Mouse (Mus musculus) hindbrain, embryonic 15.5 days (tissue): Measurements from ENCODE around the gene Wdfy2. TPM values are rescaled to one million over a fixed set of nuclear protein-coding genes. Genes with fewer than 3 reads are reported as not detected.

Experiments used
- ATAC-seq: fragments of 200-750 bp; cut with Nextera tagmentation; 2 replicates; pipeline ENCODE4 v1.8.0; 2017; ENCODE audit warnings: low read depth, moderate number of reproducible peaks, moderate TSS enrichment; ENCODE audit not compliant: low FRiP score
- H3K27ac ChIP-seq: fragments of 300-500 bp; sonication (generic); replicated peaks from 2 replicates; pipeline ENCODE4 v1.5.1; 2015; ENCODE audit warnings: mild to moderate bottlenecking, inconsistent platforms
- H3K27me3 ChIP-seq: fragments of 300-500 bp; sonication (generic); 2 replicates; pipeline ENCODE4 v1.6.1; 2015; ENCODE audit warnings: control low read depth, inconsistent platforms
- H3K36me3 ChIP-seq: fragments of 300-500 bp; sonication (generic); 2 replicates; pipeline ENCODE4 v1.6.1; 2015; ENCODE audit warnings: control low read depth, inconsistent platforms
- H3K4me1 ChIP-seq: fragments of 300-500 bp; sonication (generic); replicated peaks from 2 replicates; pipeline ENCODE4 v1.6.1; 2015; ENCODE audit warnings: control low read depth, inconsistent platforms
- H3K4me2 ChIP-seq: fragments of 300-500 bp; sonication (generic); 2 replicates; pipeline ENCODE4 v1.6.1; 2015; ENCODE audit warnings: moderate library complexity, mild to moderate bottlenecking, inconsistent platforms
- H3K4me3 ChIP-seq: fragments of 300-500 bp; sonication (generic); 2 replicates; pipeline ENCODE4 v1.5.1; 2015; ENCODE audit warnings: mild to moderate bottlenecking, inconsistent platforms
- H3K9ac ChIP-seq: fragments of 300-500 bp; sonication (generic); 2 replicates; pipeline ENCODE4 v1.6.1; 2015; ENCODE audit warnings: inconsistent platforms
- H3K9me3 ChIP-seq: fragments of 300-500 bp; sonication (generic); 2 replicates; pipeline ENCODE4 v1.6.1; 2016; ENCODE audit warnings: control low read depth, inconsistent platforms
- WGBS: fragments of 180-500 bp; shearing (Covaris S2); methylation state at CpG from one replicate; pipeline ENCODE4 v1.1.7; 2015; 5-methylcytosine and 5-hydroxymethylcytosine counted together
- polyA plus RNA-seq: library from polyadenylated mRNA; unstranded; fragments of >200 nt; fragmentation: Nextera tagmentation; extraction: Ambion mirVana; gene quantifications from 2 replicates; pipeline ENCODE4 v1.2.1, GENCODE M21; 2015

Wdfy2 gene
- polyA plus RNA-seq, 1 experiment from 2014 or later, result 8.1 TPM

- H3K36me3 ChIP-seq, result no peaks in the 10 kb centered on the region
- ATAC-seq, result no peak
- no peak overlapping the region for H3K4me3 ChIP-seq
- no peaks in the 10 kb centered on the region for H3K27me3 ChIP-seq
- H3K27ac ChIP-seq, result no peak overlapping the region
- no peak overlapping the region for H3K9ac ChIP-seq
- H3K4me1 ChIP-seq, result no peaks in the 10 kb centered on the region
- H3K4me2 ChIP-seq, result no peak overlapping the region
- no peaks in the 10 kb centered on the region for H3K9me3 ChIP-seq
- 88% methylated on average over 6 of the region's 6 CpGs for WGBS
Observed at GRCm38 (mm10) chr14:62915146-62915685, 77.7 kb downstream of the Wdfy2 start.

GRCm38 (mm10) chr14:62916488-62917034 is 79.1 kb downstream of the Wdfy2 start:
- no peaks in the 10 kb centered on the region for H3K4me1 ChIP-seq
- no peak overlapping the region for H3K4me2 ChIP-seq
- WGBS, result 83% methylated on average over 10 of the region's 10 CpGs
- no peak overlapping the region for H3K9ac ChIP-seq
- H3K36me3 ChIP-seq, result no peaks in the 10 kb centered on the region
- H3K27me3 ChIP-seq, result no peaks in the 10 kb centered on the region
- H3K4me3 ChIP-seq, result no peak overlapping the region
- H3K27ac ChIP-seq, result no peak overlapping the region
- no peak for ATAC-seq
- H3K9me3 ChIP-seq, result no peaks in the 10 kb centered on the region

DNA sequence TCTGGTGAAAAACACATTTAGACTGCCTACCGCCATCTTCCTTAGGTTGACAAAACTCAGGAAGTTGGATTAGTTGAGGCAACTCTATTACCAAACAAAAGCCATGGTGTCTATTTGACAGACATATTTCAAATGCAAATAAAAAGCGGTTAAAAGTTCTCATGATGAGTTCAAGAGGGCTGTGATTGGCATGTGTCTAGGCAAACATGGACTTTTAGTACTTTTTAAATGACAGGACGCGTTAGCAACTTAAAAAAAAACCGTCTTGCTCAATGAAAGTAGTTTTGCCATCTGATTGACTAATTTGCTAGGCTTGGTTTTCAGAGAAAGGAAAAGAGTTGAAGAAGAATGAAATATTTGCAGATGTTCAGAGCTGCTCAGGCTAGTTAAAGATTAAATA is 83.9 kb downstream of the Wdfy2 start:
- no peaks in the 10 kb centered on the region for H3K9me3 ChIP-seq
- WGBS, result 90% methylated on average over 5 of the region's 5 CpGs
- no peaks in the 10 kb centered on the region for H3K27me3 ChIP-seq
- H3K36me3 ChIP-seq, result no peaks in the 10 kb centered on the region
- H3K4me2 ChIP-seq, result no peak overlapping the region
- H3K27ac ChIP-seq, result no peak overlapping the region
- no peak overlapping the region for H3K9ac ChIP-seq
- no peak for ATAC-seq
- H3K4me3 ChIP-seq, result no peak overlapping the region
- H3K4me1 ChIP-seq, result no peaks in the 10 kb centered on the region

- H3K27ac ChIP-seq, result no peak overlapping the region
- no peaks in the 10 kb centered on the region for H3K36me3 ChIP-seq
- no peaks in the 10 kb centered on the region for H3K27me3 ChIP-seq
- no peak for ATAC-seq
- no peaks in the 10 kb centered on the region for H3K9me3 ChIP-seq
- no peak overlapping the region for H3K9ac ChIP-seq
- no peak overlapping the region for H3K4me2 ChIP-seq
- no peak overlapping the region for H3K4me3 ChIP-seq
- H3K4me1 ChIP-seq, result no peaks in the 10 kb centered on the region
Observed at GRCm38 (mm10) chr14:62922637-62923036, 85.2 kb downstream of the Wdfy2 start.

DNA sequence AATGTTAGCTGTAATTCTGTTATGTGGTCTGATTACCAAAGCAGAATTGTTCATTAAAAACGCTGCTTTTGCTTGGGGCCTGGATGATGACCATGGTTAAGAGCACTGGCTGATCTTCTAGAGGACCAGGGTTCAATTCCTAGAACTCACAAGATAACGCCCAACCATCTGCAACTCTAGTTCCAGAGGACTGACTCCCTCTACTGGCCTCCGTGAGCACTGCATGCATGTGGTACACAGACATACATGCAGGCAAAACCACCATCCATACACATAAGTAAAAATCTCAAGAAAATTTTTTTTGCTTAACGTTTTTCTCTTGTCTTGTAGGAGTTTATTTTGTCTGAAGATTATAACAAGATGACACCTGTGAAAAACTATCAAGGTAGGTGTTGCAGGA is 87.3 kb downstream of the Wdfy2 start:
- Histone ChIP-seq H3K4me2 (no peak overlapping the region), H3K9me3 (no peaks in the 10 kb centered on the region), H3K4me3 (no peak overlapping the region), H3K36me3 (no peaks in the 10 kb centered on the region), H3K4me1 (no peaks in the 10 kb centered on the region), H3K27me3 (no peaks in the 10 kb centered on the region), H3K27ac (no peak overlapping the region), H3K9ac (no peak overlapping the region)
- WGBS, result 84% methylated on average over 4 of the region's 4 CpGs
- ATAC-seq, result no peak

DNA sequence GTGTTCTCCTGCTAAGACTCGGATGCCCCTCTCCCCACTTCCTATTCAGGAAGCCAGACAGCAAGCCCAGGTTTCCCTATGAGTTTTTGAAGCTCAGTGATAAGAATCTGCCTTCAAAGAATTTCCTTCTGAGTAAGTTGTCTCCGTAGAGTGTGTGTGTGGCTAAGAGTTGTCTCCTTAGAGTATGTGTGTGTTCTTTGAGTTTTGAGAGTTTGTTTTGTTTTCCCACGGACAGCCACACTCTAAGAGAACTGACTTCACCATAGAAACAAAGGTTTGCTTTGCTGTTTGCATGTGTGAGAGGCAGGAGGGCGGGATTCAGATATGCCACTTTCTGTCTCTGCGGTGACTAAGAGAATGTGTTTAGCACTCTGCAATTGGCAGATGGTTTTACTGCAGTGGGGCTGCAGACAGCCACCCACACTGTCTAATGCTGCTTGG is 90.6 kb downstream of the Wdfy2 start:
- Histone ChIP-seq H3K27me3 (no peaks in the 10 kb centered on the region), H3K27ac (peak overlapping the region; percentile 7), H3K4me2 (no peak overlapping the region), H3K36me3 (no peaks in the 10 kb centered on the region), H3K4me3 (no peak overlapping the region), H3K9ac (no peak overlapping the region), H3K9me3 (no peaks in the 10 kb centered on the region), H3K4me1 (no peaks in the 10 kb centered on the region)
- 65% methylated on average over 5 of the region's 5 CpGs for WGBS
- ATAC-seq, result no peak

GRCm38 (mm10) chr14:62935361-62935760 is 97.9 kb downstream of the Wdfy2 start:
- H3K27me3 ChIP-seq, result no peaks in the 10 kb centered on the region
- ATAC-seq, result no peak
- H3K4me3 ChIP-seq, result no peak overlapping the region
- no peaks in the 10 kb centered on the region for H3K36me3 ChIP-seq
- WGBS, result 68% methylated on average over 9 of the region's 9 CpGs
- H3K27ac ChIP-seq, result no peak overlapping the region
- H3K4me2 ChIP-seq, result no peak overlapping the region
- no peak overlapping the region for H3K9ac ChIP-seq
- H3K4me1 ChIP-seq, result no peaks in the 10 kb centered on the region
- no peaks in the 10 kb centered on the region for H3K9me3 ChIP-seq

DNA sequence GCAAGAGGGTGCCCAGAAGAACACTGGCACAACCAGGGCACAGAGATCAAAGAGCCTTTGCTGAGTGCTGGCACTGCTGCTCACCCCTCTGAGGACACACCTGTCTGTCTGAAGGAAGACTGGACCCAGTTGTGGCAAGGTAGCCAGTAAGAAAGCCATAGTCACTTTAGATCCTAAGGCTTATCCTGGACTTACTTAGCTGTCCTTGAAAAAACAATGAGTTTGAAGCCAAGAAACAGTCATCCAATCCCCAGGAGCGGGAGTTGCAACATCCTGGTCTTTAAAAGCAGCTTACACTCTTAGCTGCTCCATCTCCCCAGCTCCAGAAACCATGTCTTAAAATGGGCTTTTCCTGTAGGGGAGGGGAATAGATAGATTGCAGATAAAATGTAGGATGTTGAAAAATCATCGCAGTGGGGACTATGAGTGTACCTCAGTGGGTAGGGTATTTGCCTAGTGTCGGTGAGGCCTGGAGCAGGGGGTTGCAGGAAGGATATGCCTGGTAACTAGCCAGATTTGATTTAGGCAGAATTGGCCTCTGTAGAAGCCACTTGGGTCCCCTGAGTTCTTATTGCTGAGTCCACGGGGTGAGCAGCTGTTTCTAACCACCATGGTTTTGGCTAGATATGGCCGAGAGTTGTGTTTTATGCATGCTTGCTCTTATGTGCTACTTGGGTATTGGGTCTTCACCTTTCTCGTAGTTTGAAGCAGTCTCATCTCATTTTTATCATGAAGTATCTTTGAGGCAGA is 99.3 kb downstream of the Wdfy2 start:
- no peak for ATAC-seq
- Histone ChIP-seq H3K4me3 (no peak overlapping the region), H3K36me3 (no peaks in the 10 kb centered on the region), H3K4me2 (no peak overlapping the region), H3K9me3 (no peaks in the 10 kb centered on the region), H3K27me3 (no peaks in the 10 kb centered on the region), H3K9ac (no peak overlapping the region), H3K27ac (no peak overlapping the region), H3K4me1 (no peaks in the 10 kb centered on the region)
- 85% methylated on average over 6 of the region's 6 CpGs for WGBS

- 28% methylated on average over 5 of the region's 5 CpGs for WGBS
- no peaks in the 10 kb centered on the region for H3K36me3 ChIP-seq
- H3K4me3 ChIP-seq, result no peak overlapping the region
- no peaks in the 10 kb centered on the region; the same call in 1 of the 2 replicates for H3K9me3 ChIP-seq
- no peaks in the 10 kb centered on the region for H3K27me3 ChIP-seq
- ATAC-seq, result peak; percentile 63; the same call in 1 of the 2 replicates
- no peak overlapping the region for H3K4me2 ChIP-seq
- H3K27ac ChIP-seq, result no peak overlapping the region
- no peak overlapping the region for H3K9ac ChIP-seq
- H3K4me1 ChIP-seq, result no peaks in the 10 kb centered on the region
Observed at GRCm38 (mm10) chr14:62937675-62938074, 100.2 kb downstream of the Wdfy2 start.

DNA sequence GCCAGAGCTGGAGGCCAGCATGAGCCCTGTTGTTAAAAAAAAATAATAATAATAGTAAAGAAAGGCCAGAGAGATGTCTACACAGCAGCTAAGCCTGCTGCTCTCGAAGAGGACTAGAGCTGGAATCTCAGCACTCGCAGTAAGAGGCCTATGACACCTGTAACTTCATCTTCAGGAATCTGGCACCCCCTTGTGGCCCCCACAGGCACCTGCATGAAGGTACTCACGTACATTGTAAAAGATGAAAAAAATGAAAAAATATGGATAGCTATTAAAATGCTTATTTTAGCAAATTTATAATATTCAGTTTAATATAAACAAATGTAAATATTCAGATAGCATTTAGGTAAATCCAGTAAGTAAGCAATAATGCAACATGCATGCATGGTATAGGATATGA is 102.0 kb downstream of the Wdfy2 start:
- Histone ChIP-seq H3K4me2 (no peak overlapping the region), H3K4me1 (no peaks in the 10 kb centered on the region), H3K27me3 (no peaks in the 10 kb centered on the region), H3K27ac (no peak overlapping the region), H3K4me3 (no peak overlapping the region), H3K36me3 (peaks cover 3% of the 10 kb centered on the region; the same call in 1 of the 2 replicates), H3K9me3 (no peaks in the 10 kb centered on the region; the same call in 1 of the 2 replicates), H3K9ac (no peak overlapping the region)
- ATAC-seq, result no peak
- WGBS, result over 99% methylated on average over 3 of the region's 3 CpGs

DNA sequence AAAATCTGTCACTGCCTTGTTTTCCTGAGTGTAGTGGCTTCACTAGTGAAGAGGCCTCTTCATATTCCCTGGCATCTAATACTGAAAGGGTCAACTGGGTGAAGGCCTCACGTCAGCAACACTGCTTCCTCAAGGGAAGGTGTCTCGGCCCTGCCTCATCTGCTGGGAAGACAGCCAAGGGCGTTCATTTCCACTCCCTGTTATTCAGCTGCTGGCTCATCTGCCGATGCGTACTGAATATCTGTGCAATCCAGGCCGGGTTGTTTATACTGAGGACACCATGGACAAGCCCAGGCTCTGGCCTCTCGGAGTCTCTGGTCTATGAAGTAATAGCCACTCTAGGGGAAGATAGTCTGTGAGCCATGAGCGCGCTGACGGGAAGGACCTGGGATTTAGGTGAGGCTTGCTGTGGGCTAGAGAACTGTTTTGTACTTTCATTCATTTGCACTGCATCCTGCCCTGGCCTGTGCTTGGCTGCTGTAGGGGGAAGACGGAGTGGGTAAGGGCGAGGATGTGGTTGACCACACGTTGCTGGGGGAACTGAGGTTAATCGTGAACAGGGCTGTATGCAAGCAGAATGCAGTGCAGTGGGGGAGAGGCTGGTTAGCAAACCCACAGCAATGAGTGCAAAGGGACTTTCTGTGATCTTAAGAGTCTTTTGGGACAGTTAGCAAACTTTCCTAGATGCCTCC is 103.1 kb downstream of the Wdfy2 start:
- Histone ChIP-seq H3K27me3 (no peaks in the 10 kb centered on the region), H3K27ac (no peak overlapping the region), H3K4me3 (no peak overlapping the region), H3K9me3 (no peaks in the 10 kb centered on the region; the same call in 1 of the 2 replicates), H3K9ac (no peak overlapping the region), H3K4me1 (no peaks in the 10 kb centered on the region), H3K4me2 (no peak overlapping the region), H3K36me3 (peaks cover 6% of the 10 kb centered on the region; the same call in 1 of the 2 replicates)
- no peak for ATAC-seq
- WGBS, result 75% methylated on average over 14 of the region's 14 CpGs

GRCm38 (mm10) chr14:62946794-62947193 is 109.3 kb downstream of the Wdfy2 start:
- peaks cover 12% of the 10 kb centered on the region; the same call in 1 of the 2 replicates for H3K36me3 ChIP-seq
- no peaks in the 10 kb centered on the region; the same call in 1 of the 2 replicates for H3K9me3 ChIP-seq
- H3K27me3 ChIP-seq, result no peaks in the 10 kb centered on the region
- 97% methylated on average over 3 of the region's 3 CpGs for WGBS
- no peak overlapping the region for H3K27ac ChIP-seq
- no peaks in the 10 kb centered on the region for H3K4me1 ChIP-seq
- no peak overlapping the region for H3K4me2 ChIP-seq
- no peak overlapping the region for H3K9ac ChIP-seq
- no peak for ATAC-seq
- H3K4me3 ChIP-seq, result no peak overlapping the region
